Mouse (Mus musculus) G1E (cell line): ENCODE data around the gene Gnas.

Experiments used
- CTCF ChIP-seq: IDR thresholded peaks from 2 replicates; pipeline ENCODE4 v1.5.1; 2012; ENCODE audit warnings: low read depth, low read length, inconsistent platforms, mixed read lengths
- GATA1 ChIP-seq: IDR thresholded peaks from 2 replicates; pipeline ENCODE4 v1.6.1; 2012; ENCODE audit warnings: borderline replicate concordance, low read length, inconsistent platforms, mixed read lengths
- GATA2 ChIP-seq: IDR thresholded peaks from 2 replicates; pipeline ENCODE4 v1.6.1; 2012; ENCODE audit warnings: low read depth, low read length, inconsistent platforms, borderline replicate concordance
- POLR2AphosphoS5 ChIP-seq: IDR thresholded peaks from 2 replicates; pipeline ENCODE4 v1.6.1; 2012; ENCODE audit warnings: low read depth, low read length, inconsistent platforms; ENCODE audit not compliant: insufficient replicate concordance
- TAL1 ChIP-seq: conservative IDR thresholded peaks from 2 replicates; pipeline ENCODE4 v1.6.1; 2012; ENCODE audit warnings: low read depth, low read length, inconsistent platforms, mixed read lengths

DNA sequence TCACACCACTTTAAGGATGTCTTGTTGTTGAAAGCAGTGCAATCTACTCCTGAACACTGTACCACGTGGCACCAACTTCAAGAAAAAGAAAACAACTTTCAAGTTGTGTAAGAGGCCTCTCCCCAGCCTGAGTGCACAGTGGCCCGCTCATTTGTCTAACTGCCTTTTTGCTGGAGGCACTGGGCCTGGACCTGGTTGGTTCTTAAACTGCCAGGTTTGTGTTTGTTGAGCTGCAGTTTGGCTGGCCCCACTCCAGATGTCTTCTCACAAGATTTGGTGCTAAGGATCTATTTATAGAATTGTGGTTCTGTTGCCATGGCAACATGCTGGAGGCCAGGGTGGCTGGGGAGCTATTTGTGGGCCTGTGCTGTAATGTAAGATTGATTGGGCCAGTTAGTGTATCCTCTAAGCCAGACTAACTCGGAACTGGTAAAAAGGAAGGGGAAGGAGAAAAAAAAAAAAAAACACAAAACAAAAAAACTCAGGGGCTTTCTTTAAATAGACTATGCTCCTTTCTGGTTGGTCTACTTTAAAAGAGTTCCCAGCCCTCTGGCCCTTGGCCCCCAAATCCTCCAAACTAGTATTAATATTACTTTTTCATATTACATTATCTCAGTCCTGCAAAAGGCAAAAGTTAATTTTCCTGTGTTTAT, 60.0 kb downstream of the Gnas start:
- TF ChIP-seq GATA1 (no peak), TAL1 (no peak), CTCF (no peak), POLR2AphosphoS5 (no peak), GATA2 (no peak)
